Mouse (Mus musculus) lung, postnatal 14 days (tissue): ENCODE data around the gene Eprs.

Experiments used
- DNase-seq: peaks from one replicate; pipeline ENCODE4 v3.0.0; 2021

Eprs gene

GRCm38 (mm10) chr1:185452461-185452860, 89.6 kb downstream of the Eprs start:
- no peak for DNase-seq

- DNase-seq: no peak
Measured at GRCm38 (mm10) chr1:185454144-185454543, 91.3 kb downstream of the Eprs start.

GRCm38 (mm10) chr1:185454575-185454954, 91.7 kb downstream of the Eprs start, which contains the start of gene Slc30a10:
Slc30a10 (plus strand) TSS chr1:185454848.
- no peak for DNase-seq

GRCm38 (mm10) chr1:185454955-185455701, 92.3 kb downstream of the Eprs start:
- no peak for DNase-seq

- no peak for DNase-seq
Measured at GRCm38 (mm10) chr1:185456327-185456726, 93.5 kb downstream of the Eprs start.

GRCm38 (mm10) chr1:185460096-185460495, 97.3 kb downstream of the Eprs start:
- no peak for DNase-seq

- DNase-seq: no peak
Measured at GRCm38 (mm10) chr1:185462889-185463288, 100.0 kb downstream of the Eprs start.

GRCm38 (mm10) chr1:185469551-185470021, 106.7 kb downstream of the Eprs start:
- no peak for DNase-seq

GRCm38 (mm10) chr1:185472025-185472720, 109.3 kb downstream of the Eprs start:
- DNase-seq: no peak

GRCm38 (mm10) chr1:185472730-185473129, 109.9 kb downstream of the Eprs start:
- no peak for DNase-seq

GRCm38 (mm10) chr1:185473437-185473836, 110.6 kb downstream of the Eprs start:
- DNase-seq: no peak
